Mouse (Mus musculus): ENCODE measurements around the gene Mfsd4b5. TPM values are rescaled to one million over a fixed set of nuclear protein-coding genes. Genes with fewer than 3 reads are reported as not detected.

Gene Mfsd4b5
- polyA plus RNA-seq, 1 experiment, result 0.13 TPM

DNA sequence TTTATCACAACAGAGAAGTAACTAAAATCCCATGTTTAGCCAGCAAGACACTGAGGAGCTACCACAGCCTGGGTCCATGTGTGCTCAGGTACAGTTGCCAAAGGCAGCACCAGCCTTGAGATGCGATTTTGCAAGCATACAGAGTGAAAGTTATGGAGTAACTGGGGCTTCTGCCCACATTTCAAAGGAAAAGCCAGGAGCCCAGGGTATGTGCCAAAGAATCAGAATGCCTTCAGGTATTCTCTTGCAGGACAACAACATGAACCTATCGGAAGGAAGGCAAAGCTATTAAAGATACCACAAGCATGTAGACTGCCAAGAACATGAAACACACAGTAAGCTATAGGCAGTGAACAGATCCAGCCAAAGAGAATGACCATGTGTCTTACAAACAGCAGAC, 14.3 kb upstream of the Mfsd4b5 start:
- Histone ChIP-seq H3K27me3 (ENCODE audit: control insufficient read depth, insufficient read depth, low read length) (no peaks in the 10 kb centered on the region), H3K4me3 (replicated peaks; ENCODE audit: insufficient read depth, low read depth, low read length) (no peak overlapping the region), H3K27ac (ENCODE audit: insufficient read depth, low read length) (no peak overlapping the region), H3K4me1 (ENCODE audit: control insufficient read depth, insufficient read depth, low read length) (no peaks in the 10 kb centered on the region)
- no peak for DNase-seq
- TF ChIP-seq POLR2A (IDR thresholded peaks at IDR 0.05; ENCODE audit: borderline replicate concordance, insufficient read depth, low read length) (no peak), CTCF (IDR thresholded peaks at IDR 0.05; ENCODE audit: borderline replicate concordance, insufficient read depth, low read depth, low read length) (no peak)
- whole genome bisulfite sequencing, result 91% methylated on average over 2 of the region's 2 CpGs

DNA sequence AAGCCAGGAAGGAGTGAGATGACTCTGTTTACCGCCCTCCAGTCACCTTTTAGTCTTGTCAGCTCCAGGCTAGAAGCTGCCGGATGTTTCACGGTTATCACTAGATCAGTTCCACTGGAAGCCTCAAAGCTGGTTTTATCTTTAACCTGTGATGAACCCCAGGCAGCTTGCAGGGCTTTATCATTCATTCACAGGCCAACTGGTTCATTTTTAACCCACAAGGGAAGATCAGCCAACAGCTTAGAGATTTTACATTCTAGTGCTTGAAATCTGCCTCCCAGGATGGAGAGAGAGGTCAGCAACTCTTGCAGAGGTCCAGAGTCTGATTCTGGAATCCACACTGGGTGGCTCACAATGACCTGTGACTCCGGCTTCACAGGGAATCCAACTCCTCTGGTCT, 4.7 kb upstream of the Mfsd4b5 start:
- Histone ChIP-seq H3K4me3 (replicated peaks; ENCODE audit: insufficient read depth, low read depth, low read length) (no peak overlapping the region), H3K4me1 (ENCODE audit: control insufficient read depth, insufficient read depth, low read length) (no peaks in the 10 kb centered on the region), H3K27ac (ENCODE audit: insufficient read depth, low read length) (no peak overlapping the region), H3K27me3 (ENCODE audit: control insufficient read depth, insufficient read depth, low read length) (no peaks in the 10 kb centered on the region)
- no peak for TF ChIP-seq POLR2A (IDR thresholded peaks at IDR 0.05; ENCODE audit: borderline replicate concordance, insufficient read depth, low read length)
- TF ChIP-seq CTCF (IDR thresholded peaks at IDR 0.05; ENCODE audit: borderline replicate concordance, insufficient read depth, low read depth, low read length), result no peak
- DNase-seq, result no peak
- 81% methylated on average over 4 of the region's 4 CpGs for WGBS

DNA sequence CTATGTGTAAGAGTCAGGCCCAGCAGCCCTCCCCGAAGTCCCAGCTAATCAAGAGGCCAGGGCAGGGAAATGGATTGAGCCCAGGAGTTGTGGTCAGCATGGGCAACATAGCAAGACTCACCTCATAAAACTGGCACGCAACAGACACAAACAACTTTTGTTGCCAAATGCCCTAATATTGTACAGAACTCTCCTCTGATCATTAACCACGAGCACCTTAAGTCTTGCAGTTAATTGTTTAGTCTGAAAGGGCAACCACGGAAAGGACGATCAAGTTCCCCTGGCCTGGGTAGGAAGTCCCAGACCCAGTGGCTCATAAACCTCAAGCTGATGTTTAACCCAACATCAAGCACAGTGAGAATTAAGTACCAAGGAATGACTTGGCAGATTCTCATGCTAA, 3.8 kb downstream of the Mfsd4b5 start:
- Histone ChIP-seq H3K4me3 (replicated peaks; ENCODE audit: insufficient read depth, low read depth, low read length) (no peak overlapping the region), H3K27me3 (ENCODE audit: control insufficient read depth, insufficient read depth, low read length) (no peaks in the 10 kb centered on the region), H3K4me1 (ENCODE audit: control insufficient read depth, insufficient read depth, low read length) (no peaks in the 10 kb centered on the region), H3K27ac (ENCODE audit: insufficient read depth, low read length) (no peak overlapping the region)
- TF ChIP-seq POLR2A (IDR thresholded peaks at IDR 0.05; ENCODE audit: borderline replicate concordance, insufficient read depth, low read length) (no peak), CTCF (IDR thresholded peaks at IDR 0.05; ENCODE audit: borderline replicate concordance, insufficient read depth, low read depth, low read length) (no peak)
- 80% methylated on average over 5 of the region's 5 CpGs for WGBS
- DNase-seq, result no peak

DNA sequence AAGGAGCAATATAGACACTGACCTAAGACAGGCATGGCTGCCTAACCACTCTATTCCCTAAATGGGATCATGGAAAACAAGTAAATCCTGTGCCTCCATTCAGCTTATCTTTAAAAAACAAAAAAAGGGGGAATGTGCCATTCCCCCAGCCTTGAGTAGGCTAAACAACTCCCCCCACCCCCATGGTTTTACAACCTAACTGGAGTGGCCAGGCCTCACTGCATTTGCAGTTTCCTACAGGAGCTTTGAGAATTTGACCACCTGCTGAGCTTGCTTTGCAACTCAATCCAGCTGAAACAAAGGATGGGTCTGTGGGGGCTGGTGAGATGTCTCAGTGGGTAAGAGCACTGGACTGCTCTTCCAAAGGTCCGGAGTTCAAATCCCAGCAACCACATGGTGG, 8.2 kb downstream of the Mfsd4b5 start:
- DNase-seq, result no peak

DNA sequence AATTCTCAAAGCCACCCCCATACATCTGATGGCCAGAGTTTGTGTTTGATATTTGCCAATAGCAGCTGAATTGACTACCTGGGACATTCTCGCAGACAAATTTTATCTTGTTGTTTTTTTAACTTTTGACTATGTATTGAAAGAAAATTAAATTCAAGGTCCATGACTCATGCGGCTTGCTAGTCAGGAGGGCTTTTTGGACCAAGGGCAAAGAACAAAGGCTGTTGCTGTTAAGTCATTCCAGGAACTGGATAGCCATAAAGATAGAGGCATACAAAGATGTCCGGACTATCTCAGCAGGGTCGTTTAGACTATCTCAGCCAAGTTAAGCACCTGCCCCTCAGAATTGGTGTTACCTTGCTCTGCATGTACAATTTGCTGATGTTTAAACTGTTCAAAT, 9.1 kb downstream of the Mfsd4b5 start:
- no peaks in the 10 kb centered on the region for H3K4me1 ChIP-seq (ENCODE audit: control insufficient read depth, insufficient read depth, low read length)
- DNase-seq, result no peak
- no peak overlapping the region for H3K4me3 ChIP-seq (replicated peaks; ENCODE audit: insufficient read depth, low read depth, low read length)
- TF ChIP-seq CTCF (IDR thresholded peaks at IDR 0.05; ENCODE audit: borderline replicate concordance, insufficient read depth, low read depth, low read length) (no peak), POLR2A (IDR thresholded peaks at IDR 0.05; ENCODE audit: borderline replicate concordance, insufficient read depth, low read length) (no peak)
- H3K27me3 ChIP-seq (ENCODE audit: control insufficient read depth, insufficient read depth, low read length), result no peaks in the 10 kb centered on the region
- 94% methylated on average over 4 of the region's 4 CpGs for WGBS
- no peak overlapping the region for H3K27ac ChIP-seq (ENCODE audit: insufficient read depth, low read length)

More for the DNA sequence above, 8.2 kb downstream of the Mfsd4b5 start:
- 93% methylated on average over 1 of the region's 1 CpGs for WGBS
- H3K27ac ChIP-seq (ENCODE audit: insufficient read depth, low read length), result no peak overlapping the region
- H3K4me3 ChIP-seq (replicated peaks; ENCODE audit: insufficient read depth, low read depth, low read length), result no peak overlapping the region
- no peaks in the 10 kb centered on the region for H3K4me1 ChIP-seq (ENCODE audit: control insufficient read depth, insufficient read depth, low read length)
- TF ChIP-seq POLR2A (IDR thresholded peaks at IDR 0.05; ENCODE audit: borderline replicate concordance, insufficient read depth, low read length), result no peak
- no peaks in the 10 kb centered on the region for H3K27me3 ChIP-seq (ENCODE audit: control insufficient read depth, insufficient read depth, low read length)

DNA sequence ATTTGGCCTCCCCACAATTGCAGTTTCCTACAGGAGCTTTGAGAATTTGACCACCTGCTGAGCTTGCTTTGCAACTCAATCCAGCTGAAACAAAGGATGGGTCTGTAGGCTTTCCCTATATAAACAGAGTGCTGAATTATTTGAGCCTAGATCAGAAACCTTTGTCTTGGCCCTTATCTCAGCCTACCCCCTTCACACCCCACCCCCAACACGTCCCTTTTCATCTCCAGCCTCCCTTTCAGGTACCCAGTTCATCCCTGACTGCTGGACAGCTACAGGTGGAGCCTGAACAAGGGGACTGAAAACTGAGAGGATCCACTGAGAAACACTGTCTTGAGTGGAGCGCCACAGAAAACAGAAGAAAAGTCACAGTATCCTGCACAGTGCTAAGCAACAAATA, 10.7 kb downstream of the Mfsd4b5 start:
- H3K4me3 ChIP-seq (replicated peaks; ENCODE audit: insufficient read depth, low read depth, low read length), result no peak overlapping the region
- H3K27ac ChIP-seq (ENCODE audit: insufficient read depth, low read length), result no peak overlapping the region
- 49% methylated on average over 2 of the region's 2 CpGs for WGBS
- H3K4me1 ChIP-seq (ENCODE audit: control insufficient read depth, insufficient read depth, low read length), result no peaks in the 10 kb centered on the region
- TF ChIP-seq CTCF (IDR thresholded peaks at IDR 0.05; ENCODE audit: borderline replicate concordance, insufficient read depth, low read depth, low read length) (no peak), POLR2A (IDR thresholded peaks at IDR 0.05; ENCODE audit: borderline replicate concordance, insufficient read depth, low read length) (no peak)
- H3K27me3 ChIP-seq (ENCODE audit: control insufficient read depth, insufficient read depth, low read length), result no peaks in the 10 kb centered on the region
- DNase-seq, result no peak

DNA sequence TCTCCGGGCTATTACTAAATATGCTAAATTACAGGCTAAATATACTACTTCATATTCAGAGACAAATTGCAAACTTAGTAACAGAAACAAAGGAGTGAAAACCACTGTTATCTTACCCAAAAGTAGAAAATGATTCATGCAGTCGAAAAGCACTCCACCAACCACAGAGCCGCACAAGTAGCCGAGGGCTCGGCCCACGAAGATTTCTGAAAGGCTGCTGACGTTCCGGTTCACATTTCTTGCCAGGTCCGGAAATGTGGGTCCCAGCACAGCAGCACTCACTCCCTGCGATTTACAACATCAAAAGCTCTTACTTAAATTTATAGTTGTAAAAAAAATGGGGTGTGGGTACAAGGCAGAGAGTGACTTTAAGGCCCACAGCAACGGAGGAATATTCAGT, 11.5 kb downstream of the Mfsd4b5 start:
- H3K27ac ChIP-seq (ENCODE audit: insufficient read depth, low read length), result no peak overlapping the region
- DNase-seq, result no peak
- WGBS, result 64% methylated on average over 11 of the region's 11 CpGs
- no peaks in the 10 kb centered on the region for H3K4me1 ChIP-seq (ENCODE audit: control insufficient read depth, insufficient read depth, low read length)
- TF ChIP-seq CTCF (IDR thresholded peaks at IDR 0.05; ENCODE audit: borderline replicate concordance, insufficient read depth, low read depth, low read length), result no peak
- no peak for TF ChIP-seq POLR2A (IDR thresholded peaks at IDR 0.05; ENCODE audit: borderline replicate concordance, insufficient read depth, low read length)
- H3K4me3 ChIP-seq (replicated peaks; ENCODE audit: insufficient read depth, low read depth, low read length), result no peak overlapping the region
- no peaks in the 10 kb centered on the region for H3K27me3 ChIP-seq (ENCODE audit: control insufficient read depth, insufficient read depth, low read length)

DNA sequence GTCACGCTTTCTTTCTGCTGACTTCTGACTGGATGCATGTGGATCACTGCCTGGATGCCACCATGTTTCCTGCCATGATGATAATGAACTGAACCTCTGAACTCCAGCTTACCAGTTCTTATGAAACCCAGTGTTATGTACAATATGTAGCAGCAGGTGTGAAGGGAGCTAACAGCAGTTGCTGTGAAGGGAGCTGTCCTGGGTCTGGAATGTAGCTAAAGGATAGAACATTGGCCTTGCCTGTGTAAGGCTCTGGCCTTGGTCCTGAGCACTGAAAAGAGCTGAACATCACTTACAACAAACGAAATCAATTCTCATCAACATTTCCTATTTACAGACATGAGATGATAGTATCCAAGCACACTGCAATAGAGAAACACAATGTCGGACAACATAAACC, 18.9 kb downstream of the Mfsd4b5 start:
- DNase-seq, result no peak
- no peaks in the 10 kb centered on the region for H3K27me3 ChIP-seq (ENCODE audit: control insufficient read depth, insufficient read depth, low read length)
- no peaks in the 10 kb centered on the region for H3K4me1 ChIP-seq (ENCODE audit: control insufficient read depth, insufficient read depth, low read length)
- TF ChIP-seq POLR2A (IDR thresholded peaks at IDR 0.05; ENCODE audit: borderline replicate concordance, insufficient read depth, low read length) (no peak), CTCF (IDR thresholded peaks at IDR 0.05; ENCODE audit: borderline replicate concordance, insufficient read depth, low read depth, low read length) (no peak)
- WGBS, result 88% methylated on average over 3 of the region's 3 CpGs
- H3K4me3 ChIP-seq (replicated peaks; ENCODE audit: insufficient read depth, low read depth, low read length), result no peak overlapping the region
- no peak overlapping the region for H3K27ac ChIP-seq (ENCODE audit: insufficient read depth, low read length)
